Mouse (Mus musculus) mouse embryonic stem cell (cell line): ENCODE results near the gene Slc17a5.

Source experiments
- in situ Hi-C, 2 experiments: fragments of 300-500 bp; cut with MboI; formaldehyde crosslinking; loops; 1 replicate in 1 of 2; 3 replicates in 1 of 2; pipeline ENCODE4 v1.14.3; 2019 to 2020; ENCODE audit warnings: low sequenced_read_pairs in 2 of 2, low pct_unique_long_range_greater_than_20kb in 1 of 2, mixed read lengths in 1 of 2; ENCODE audit not compliant: unreplicated experiment in 1 of 2

Gene Slc17a5

GRCm38 (mm10) chr9:78578824-78579223 is 9.0 kb downstream of the Slc17a5 start:
- in situ Hi-C loops, result no loop called here

DNA sequence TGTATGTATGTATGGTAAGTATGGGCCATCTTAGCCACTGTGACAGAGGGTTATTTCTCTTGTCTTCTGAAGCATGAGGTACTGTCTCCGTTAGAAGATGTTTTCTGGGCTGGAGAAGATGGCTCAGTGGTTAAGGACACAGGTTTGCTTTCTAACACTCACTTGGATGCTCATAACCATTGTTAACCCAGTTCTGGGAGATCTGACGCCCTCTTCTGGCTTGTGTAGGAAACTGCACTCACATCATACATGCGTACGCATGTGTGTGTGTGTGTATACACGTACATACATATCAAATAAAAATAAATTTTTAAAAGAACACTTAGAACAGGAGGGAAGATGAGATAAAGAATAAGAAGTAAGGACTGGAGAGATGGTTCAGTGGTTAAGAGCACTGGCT is 11.4 kb downstream of the Slc17a5 start:
- in situ Hi-C loops, result no loop called here

DNA sequence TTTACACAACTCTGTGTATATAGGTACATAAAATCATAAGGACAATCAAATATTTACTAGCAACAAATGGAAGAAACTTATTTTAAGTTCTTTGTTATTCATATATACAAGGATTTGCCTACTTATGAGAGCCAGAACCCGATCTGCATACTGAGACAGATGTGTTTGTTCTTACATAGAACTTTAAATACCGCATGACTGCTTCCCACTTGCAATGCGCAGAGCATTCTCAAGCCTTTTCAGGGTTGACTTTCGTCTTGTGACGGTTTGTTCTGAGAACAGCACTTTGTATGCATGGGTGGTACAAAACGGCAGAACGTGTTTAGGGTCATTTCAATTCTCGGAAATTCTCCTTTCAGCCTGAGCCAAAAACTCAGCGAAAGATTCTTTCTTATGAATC is 17.9 kb downstream of the Slc17a5 start:
- in situ Hi-C loops, result no loop called here

- in situ Hi-C loops, result no loop called here
These were observed 28.4 kb downstream of the Slc17a5 start for GRCm38 (mm10) chr9:78559479-78559878.

DNA sequence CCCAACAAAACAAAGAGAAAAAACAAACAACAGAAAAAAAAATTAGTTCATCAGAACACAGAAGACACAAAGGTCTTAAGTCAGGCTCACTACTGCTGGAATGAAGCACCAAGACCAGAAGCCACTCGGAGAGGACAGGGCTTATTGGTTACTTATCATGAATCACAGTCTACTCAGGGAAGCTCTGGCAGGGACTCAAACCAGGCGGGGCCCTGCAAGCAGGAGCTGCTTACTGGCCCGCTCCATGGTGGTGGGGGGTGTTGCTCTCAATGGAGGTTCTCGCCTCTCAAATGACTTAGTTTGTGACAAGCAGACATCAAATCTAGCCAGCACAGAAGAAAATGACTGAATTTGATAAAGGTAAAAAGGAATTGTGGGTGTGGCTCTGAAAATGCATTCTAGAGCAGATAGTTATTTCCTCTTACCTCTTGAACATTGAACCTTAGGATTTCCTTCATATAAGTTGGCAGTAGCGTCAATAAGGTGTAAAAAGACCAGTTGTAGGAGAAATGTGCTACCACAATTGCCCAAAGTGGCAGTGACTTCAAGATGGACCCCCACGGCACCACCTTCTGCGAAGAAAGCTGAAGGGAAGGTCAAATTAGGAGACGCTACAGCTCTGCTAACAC is 29.1 kb downstream of the Slc17a5 start:
- in situ Hi-C loops, result no loop called here

DNA sequence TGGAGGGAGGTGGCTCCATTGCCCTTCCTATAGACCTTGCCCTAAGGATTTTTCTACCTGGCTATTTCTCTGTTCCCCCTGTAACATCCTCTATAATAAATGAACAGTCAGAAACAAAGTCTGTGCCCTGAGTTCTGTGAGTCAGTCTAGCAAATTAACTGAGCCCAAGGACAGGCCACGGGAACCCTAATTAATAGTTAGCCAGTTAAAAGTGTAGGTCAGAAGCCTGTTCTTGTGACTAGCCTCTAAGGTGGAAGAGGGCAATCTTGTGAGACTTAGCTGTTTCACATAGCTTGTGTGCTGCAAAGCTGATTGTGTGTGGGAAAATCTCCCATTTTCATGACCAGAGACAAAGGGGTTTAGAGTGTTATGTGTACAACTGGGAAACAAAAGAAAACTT is 30.8 kb downstream of the Slc17a5 start:
- in situ Hi-C loops, result no loop called here

GRCm38 (mm10) chr9:78552984-78553383 is 34.9 kb downstream of the Slc17a5 start:
- in situ Hi-C loops, result no loop called here

DNA sequence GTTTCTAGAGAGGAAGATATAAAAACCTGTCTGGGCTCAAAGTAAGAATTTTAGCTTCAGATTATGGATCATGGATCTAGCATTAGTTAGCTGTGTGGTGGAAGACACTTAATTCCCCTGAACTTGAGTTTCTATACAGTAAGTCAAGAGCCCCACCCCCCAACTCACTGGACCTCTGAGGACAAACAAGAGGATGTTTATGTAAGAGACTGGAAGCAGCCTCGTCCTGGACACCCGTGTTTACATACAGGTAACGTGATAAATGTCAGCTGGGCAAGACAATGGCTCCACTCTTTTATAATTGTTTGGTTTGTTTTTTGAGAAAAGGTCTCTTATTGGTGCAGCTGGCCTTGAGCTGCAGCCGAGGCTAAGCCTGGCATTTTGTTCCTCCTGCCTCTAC is 36.1 kb downstream of the Slc17a5 start:
- in situ Hi-C loops, result no loop called here

- in situ Hi-C loops, result no loop called here
These were observed 40.1 kb downstream of the Slc17a5 start for GRCm38 (mm10) chr9:78547742-78548141.

- in situ Hi-C loops, result no loop called here
These were observed 40.9 kb downstream of the Slc17a5 start for GRCm38 (mm10) chr9:78546944-78547343.

DNA sequence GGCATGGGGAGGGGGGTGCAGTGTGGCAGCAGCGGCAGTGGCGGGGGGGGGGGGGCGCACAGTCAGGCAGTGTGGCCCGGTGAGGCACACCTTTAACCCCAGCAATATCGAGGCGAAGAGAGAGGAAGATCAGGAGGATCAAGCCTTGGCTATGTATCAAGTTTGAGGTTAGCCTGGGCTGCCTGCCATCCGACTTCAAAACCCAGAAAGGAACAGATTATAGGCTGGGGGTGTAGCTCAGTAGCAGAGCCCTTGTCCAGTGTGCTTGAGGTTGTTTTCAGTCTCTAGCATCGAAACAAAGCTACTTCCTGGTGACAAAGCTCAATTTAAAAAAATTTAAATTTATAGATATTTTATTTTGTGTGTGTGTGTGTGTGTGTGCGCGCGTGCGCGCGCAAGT is 46.1 kb downstream of the Slc17a5 start:
- in situ Hi-C loops, result no loop called here

DNA sequence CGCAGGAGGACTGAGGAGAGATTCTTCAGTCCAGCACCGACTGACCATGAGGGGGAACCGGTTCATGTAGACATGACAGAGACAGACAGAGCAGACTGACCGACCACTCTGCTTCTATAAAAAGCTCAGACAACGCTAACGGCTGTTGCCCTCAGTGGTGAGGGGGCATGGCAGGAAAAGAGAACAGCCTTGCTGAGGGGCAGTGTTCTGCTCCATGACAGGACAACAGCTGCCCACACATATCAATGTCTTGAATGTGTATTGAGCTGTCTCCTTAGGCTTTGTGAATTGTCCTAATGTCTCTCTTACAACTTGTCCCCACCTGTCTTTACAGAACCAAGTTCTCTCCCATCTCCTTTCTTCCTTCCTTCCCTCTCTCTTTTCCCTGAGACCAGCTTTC is 49.4 kb downstream of the Slc17a5 start:
- in situ Hi-C loops, result no loop called here

DNA sequence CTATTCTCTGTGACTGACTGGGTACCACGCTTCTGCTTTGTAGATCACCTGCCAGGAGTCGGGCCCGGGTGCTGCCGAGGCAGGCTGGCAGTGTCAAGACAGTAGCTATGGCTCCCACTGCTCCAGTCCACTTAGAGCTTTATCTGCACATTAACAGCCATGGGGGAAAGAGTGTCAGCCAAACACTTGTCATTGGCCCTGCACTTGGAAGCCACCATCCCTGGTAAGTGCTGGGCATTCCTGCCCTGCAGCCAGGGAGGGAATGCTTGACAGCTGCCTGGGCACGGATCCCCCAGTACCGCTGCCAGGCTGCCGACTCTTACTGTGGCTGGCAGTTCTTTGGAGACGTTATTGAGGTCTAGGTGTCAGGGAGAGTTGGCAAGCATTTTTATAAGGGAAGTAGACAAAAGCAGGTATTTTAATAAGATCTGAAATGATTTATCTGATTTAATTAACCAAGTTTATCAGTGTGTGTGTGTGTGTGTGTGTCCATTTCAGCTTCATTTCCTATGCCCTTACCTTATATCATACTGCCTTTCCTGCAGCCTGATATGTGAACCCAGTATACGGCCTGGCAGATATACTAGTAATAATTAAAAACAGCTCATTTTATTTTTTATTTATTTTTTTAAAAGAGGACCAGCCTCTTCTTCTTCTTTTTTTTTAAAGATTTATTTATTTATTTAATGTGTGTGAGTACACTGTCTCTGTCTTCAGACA is 50.5 kb downstream of the Slc17a5 start:
- in situ Hi-C loops, result no loop called here

DNA sequence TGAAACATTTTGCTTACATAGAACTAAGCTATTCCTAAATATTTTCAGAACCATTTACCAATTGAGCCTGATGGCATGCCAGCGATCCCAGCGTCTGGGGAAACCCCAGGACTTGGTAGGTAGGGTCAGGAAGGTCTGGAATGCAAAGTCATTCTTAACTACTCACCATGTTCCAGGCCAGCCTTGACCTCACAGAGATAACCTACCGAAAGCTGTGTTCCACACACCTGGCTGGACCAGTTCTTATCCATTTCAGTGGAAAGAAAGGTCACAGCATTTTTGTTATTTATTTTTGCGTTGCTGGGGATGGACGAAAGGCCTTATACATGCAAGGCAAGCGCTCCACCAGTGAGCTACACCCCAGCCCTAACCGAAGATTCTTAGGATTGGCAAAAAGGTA is 53.2 kb downstream of the Slc17a5 start:
- in situ Hi-C loops, result no loop called here

DNA sequence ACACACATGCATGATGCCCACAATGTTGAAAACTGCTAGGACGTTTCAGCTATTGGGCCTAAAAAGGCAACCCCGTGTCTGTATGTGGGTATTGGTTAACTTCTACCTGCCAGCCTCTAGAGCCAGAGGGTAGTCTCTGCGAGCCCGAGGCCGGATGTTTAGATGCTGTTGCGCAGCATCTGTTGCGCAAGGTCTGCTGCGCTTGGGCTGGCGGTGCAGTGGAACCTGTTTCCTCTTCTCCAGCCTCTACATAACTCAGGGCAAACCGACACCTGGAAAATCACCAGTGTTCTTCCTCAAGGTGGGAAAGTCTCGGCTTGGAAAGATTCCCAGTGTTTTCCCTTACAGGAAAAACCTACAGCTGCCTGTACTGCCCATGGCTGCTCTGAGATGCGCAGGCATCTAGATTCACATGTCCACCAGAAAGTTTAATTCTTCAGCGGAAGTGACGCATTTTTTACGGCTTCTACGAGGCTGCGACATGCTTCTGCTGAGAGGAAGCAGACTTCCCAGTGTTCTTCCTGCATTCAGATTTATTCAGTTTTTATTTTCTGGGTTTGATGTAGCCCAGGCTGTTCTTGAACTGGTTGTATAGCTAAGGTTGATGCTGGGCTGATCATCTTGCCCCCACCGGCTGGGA is 54.4 kb downstream of the Slc17a5 start:
- in situ Hi-C loops, result no loop called here

- in situ Hi-C loops, result no loop called here
These were observed 55.5 kb downstream of the Slc17a5 start for GRCm38 (mm10) chr9:78532341-78532819.

GRCm38 (mm10) chr9:78531816-78532215 is 56.0 kb downstream of the Slc17a5 start:
- in situ Hi-C loops, result no loop called here

DNA sequence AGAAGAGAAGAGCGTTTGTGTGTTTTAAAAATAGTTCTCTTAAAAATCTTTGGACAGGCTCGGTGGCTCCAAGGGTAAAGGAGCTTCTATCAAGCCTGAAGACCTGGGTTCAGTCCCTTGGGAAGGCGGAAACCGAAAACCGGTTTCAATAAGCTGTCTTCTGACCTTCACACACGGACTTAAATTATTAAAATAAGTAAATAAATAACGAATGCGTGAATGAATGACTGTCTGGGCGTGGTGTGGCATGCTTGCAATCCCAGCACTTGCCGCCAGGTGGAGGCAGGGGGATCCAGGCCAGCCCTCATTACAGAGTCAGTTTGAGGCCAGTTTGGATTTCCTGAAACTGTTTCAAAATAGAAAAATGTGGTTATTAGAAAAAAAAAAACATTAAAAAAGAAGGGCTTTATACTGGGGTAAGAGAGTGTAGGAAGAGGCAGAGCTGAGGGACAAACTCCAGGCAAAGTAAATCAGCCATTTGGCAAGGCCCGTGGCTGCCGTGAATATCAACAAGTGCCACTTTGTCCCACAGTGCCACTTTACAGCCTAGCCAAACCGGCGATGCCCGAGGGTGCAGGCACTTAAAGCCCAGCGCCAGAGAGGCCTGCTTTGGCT is 60.0 kb downstream of the Slc17a5 start:
- in situ Hi-C loops, result no loop called here

GRCm38 (mm10) chr9:78527301-78527761 is 60.5 kb downstream of the Slc17a5 start:
- in situ Hi-C loops, result no loop called here
